Mouse (Mus musculus): ENCODE results near the gene Tmem176b.

Tmem176b gene

DNA sequence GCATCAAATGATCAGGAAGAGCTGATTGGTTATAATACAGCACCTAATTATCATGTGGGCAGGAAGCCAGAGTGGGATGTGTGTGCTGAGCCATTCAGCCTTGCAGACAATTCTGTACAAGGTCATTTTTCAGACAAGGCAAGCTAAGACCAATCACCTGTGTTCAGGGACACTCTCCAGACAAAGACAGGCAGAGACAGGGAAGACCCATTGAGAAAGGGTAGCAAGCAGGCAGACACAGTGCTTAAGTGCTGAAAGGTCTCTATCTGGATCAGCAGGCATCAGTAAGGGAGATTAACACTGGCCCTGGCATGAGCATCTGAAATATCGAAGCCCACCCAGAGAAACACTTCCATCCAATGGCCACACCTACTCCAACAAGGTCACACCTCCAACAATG is 56.9 kb downstream of the Tmem176b start:
- no peak for DNase-seq
